Mouse (Mus musculus): ENCODE results near the gene Ergic2.

The Ergic2 gene

DNA sequence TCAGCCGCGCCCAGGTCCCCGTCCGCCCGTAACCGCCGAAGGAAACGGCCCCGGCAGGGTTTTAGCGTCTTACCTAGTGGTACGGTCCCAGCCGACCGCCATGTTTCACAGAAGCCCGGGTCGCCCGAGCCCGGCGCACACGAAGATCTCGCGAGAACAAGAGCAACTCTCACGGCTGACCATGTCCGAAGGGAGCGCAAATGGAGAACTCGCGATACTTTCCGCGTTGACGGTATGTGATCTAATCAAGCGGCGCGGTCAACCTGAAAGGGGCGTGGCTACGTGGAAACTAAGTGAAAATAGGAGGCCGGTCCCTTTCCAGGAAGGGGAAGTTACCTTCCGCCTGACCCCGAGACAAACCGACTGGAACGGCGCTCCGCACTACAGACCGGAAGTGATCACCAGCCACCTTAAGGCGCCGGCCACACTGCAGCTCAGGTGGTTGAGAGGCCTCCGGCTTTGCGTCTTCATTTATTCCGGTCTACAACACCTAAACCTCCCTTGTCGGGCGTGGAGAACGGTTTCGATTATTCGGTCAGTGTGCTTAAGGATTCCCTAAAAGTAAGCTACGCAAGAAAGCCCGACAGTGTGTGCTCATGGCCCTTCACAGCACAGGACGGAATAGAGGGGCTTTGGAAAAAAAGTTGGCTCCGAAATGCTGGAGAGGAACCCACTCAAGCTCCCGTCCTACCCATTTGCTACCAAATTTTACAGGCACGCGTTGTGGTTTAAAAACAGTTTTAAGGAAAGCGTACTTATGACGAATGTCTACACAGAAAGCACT lies at the start of gene Ergic2:
Gene Ergic2, minus strand, starts transcription at position 478 of the 784 bp plus-strand sequence.
- peak; percentile 98 for DNase-seq (ENCODE audit: low spot score)

DNA sequence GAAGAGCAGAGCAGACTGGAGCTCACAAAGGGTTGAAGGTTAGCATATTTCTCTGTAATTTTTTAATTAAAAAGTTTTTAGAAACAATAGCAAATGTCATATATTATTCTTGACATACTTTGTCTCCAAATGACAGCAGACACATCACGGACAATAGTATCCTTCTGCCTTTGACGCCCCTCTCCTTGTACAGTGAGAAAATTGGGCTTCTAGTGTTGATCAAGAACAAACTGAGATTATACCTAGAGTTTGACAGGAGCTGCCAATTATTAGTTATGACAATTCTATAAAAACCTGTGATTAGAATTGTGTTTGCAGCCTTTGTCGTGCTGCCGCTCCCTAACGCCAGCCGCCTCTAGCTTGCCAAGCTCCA lies 48.5 kb upstream of the Ergic2 start:
- DNase-seq (ENCODE audit: low spot score), result no peak

DNA sequence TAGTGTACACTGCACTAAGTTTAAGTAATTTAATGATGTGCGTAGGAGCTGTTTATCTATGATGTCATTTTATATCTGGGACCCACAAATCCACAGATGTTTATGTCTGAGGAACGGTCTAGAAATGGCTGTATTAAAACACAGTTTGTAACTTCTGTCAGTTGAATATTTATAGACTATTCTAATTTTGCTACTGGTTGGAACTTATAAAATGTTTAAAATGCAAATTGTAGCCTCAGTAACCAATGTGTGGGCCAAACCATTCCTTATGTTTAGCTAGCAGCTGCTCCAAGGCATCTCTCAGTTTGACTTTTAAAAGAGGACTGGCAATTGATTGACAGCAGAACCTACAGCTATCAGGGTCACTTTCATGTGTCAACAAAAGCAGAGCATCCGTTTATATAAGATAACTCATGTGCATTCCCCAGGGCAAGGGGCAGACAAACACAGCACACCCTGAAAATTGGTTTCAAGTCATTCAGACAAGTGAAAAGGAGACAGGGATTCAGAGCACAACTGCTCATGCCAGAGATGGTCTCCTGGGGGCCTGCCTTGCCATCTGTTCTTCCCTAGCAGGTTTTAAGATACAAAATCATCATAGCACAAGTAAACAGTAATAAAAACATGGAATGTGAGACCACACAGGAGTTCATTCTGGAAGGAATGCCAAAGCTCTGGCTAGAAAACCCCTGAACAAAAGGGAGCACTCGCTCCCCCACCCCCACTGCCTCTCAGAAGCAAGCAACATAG lies 48.0 kb upstream of the Ergic2 start:
- peak; percentile 76 for DNase-seq (ENCODE audit: low spot score)

DNA sequence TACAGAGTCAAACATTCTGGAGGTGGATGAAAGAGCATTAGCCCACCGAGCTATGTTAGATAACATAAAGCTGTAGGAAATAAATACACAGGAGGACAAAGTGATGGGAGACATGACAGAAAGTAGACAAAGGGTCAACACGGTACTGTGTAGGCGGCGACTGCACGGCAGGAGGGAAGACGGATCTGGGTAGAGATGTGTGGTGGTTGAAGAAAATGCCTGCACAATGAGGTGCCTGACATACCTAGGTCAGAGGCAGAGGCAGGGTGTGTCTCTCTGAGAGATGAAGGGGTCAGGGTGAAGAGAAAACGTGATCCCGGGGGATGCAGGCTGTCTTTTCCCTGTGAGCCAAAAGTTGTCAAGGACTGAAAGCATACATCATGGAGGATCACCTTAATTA lies 46.9 kb upstream of the Ergic2 start:
- DNase-seq (ENCODE audit: low spot score), result no peak

DNA sequence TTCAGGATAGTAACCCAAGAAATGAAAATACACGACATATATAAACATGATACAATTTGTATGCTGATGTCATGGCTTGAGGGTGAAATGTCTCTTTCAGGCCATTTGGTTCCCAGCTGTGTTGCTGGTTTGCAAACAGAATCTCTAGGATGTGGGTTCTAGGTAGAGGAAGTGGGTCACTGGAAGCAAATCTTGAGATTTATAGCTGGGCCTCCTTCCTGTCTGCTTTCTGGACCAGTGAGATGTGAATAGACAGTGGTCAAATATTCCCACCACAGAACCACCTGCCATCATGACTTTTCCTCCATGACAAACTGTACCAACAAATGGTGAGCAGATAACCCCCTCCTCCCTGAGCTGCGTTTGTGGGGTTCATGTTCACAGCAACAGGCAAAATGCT lies 45.6 kb upstream of the Ergic2 start:
- DNase-seq (ENCODE audit: low spot score), result no peak

- DNase-seq (ENCODE audit: low spot score), result no peak
Measured at GRCm38 (mm10) chr6:148256109-148256508, 43.9 kb upstream of the Ergic2 start.

DNA sequence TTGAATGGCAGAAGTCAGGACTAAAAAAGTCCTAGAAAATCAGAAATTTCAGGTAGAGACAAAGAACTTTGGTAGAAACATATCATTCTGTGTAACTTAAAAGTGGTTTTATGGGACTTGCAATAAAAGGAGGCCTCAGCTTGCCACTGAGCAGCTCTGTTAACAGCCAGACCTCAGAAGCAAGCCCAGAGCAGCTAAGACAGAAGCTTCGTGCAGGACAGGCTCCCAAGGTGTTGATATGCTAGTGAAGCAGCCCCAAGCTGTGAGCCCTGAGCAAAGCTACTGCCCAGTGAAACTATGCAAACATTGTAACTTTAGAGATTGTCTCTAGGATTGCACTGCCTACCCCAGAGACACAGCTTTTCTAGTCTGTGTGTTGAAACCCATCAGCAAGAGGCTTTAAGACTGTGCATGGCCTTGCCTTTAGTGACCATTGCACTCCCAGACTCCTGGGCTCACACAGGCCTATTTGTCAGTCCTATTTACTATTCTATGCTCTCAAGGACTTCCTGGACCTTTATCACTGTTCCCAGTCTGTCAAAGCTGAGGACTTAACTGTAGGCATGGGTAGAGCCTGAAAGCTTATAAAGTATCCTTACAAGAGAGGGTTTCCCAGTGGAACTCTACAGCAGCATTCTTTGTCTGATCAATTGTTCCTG lies 43.4 kb upstream of the Ergic2 start:
- peak; percentile 32 for DNase-seq (ENCODE audit: low spot score)

DNA sequence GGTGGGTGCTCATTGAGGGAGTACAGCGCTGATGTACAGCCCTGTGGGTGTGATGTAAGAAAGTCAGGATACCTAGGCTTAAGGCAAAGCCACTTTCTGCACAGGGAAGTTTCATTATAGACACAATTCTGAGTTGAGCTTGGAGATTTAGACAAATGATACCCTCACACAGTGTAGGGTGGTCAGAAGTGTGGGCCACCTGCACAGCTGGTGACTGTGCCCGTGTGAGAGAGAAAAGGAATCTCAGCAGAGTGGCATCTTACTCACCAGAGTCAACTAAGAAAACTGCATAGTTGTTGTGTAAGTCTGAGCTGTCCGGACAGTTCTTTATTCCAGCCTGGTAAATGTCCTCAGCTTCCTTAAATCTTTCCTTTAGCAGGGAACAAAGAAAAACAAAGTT lies 37.0 kb upstream of the Ergic2 start:
- DNase-seq (ENCODE audit: low spot score), result no peak

DNA sequence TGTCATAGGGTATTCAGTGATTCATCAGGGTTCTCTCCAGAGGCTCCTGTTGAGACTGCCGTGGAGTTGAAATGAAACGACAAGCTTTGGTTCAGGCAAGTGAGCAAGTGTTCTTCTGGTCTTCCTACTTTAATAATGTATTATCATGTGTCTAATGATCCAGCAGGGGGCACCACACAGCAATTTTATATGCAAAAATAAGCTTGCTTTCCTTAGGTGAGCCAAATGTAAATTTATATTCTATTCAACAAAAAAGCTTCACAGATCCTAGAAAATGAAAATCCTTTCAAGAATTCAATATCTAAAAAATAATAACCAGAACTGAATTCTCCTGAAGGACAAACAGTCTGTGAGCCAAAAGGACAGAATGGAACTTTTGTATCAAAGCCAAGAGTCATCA lies 36.5 kb upstream of the Ergic2 start:
- DNase-seq (ENCODE audit: low spot score), result no peak

DNA sequence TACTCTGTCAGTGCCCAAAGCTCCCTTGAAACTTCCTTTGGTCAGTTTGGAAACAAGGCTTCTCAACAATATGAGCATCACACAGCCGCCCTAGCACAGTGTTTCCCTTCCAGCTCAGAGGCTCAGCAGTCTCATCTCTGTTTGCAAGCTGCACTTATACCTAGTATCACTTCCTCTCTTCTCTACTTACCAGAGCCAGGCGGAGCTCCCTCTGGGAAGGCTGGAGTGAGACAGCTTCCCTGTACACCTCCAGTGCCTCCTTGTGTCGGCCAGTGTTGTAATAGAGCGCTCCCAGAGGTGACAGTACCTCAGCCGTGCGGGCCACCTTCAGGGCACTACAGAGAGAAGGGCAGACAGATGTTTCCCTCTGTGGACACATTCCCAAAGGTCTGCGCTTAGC lies 34.4 kb upstream of the Ergic2 start:
- DNase-seq (ENCODE audit: low spot score), result no peak

DNA sequence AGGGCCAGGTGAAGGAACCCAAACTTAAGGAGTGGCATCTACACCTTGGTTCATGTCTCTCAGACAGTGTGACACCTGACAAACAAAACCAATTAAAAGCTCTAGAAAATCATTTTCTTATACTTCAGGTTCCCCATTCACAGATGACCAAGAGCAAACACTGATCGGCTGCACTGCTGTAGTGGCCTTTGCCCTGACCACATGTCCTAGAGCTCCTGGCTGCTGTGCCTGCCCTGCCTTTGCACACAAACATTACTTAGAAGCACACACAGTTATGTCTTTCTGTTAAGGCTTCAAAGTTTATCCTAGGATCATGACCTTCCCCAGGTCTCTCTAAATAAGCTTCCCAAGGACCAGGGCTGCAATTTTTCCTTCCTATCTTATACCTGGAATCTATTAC lies 32.7 kb upstream of the Ergic2 start:
- DNase-seq (ENCODE audit: low spot score), result peak; percentile 49

DNA sequence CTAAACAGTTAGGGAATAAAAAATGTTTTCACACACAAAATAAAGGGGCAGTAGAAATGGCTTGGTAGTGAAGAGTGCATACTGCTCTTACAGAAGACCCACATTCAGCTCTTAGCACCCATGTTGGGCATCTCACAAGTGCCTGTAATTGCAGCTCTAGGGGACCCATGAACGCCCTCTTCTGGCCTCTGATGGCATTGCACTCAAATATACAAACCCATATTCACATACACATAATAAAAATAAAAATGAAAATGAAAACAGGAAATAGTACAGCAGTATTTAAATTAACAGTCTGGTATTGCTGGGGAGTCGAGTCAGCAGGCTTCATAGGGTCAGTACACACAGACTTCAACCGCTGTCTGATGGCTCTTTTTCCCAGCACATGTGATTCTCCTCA lies 30.1 kb upstream of the Ergic2 start:
- no peak for DNase-seq (ENCODE audit: low spot score)

GRCm38 (mm10) chr6:148241685-148242084 lies 29.5 kb upstream of the Ergic2 start:
- DNase-seq (ENCODE audit: low spot score), result no peak

DNA sequence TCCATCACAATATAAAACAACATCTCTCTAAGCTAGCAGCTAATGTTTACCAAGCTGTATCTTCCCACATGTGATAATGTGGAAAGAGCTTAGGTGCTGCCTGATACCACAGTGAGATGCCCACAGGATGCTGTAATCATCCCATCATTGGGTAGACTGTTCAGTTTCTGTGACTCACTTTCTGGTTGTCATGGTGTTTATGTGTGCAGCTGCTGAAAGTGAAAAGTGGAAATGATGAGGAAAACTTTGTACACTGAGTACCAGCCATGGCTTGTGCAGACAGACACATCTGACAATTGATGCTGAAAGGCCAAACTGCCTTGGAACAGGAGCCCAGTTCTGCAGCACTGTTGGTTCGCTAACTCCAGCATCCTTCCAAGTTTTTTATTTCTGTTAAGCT lies 27.1 kb upstream of the Ergic2 start:
- DNase-seq (ENCODE audit: low spot score), result no peak

GRCm38 (mm10) chr6:148237453-148237852 lies 25.3 kb upstream of the Ergic2 start:
- no peak for DNase-seq (ENCODE audit: low spot score)

DNA sequence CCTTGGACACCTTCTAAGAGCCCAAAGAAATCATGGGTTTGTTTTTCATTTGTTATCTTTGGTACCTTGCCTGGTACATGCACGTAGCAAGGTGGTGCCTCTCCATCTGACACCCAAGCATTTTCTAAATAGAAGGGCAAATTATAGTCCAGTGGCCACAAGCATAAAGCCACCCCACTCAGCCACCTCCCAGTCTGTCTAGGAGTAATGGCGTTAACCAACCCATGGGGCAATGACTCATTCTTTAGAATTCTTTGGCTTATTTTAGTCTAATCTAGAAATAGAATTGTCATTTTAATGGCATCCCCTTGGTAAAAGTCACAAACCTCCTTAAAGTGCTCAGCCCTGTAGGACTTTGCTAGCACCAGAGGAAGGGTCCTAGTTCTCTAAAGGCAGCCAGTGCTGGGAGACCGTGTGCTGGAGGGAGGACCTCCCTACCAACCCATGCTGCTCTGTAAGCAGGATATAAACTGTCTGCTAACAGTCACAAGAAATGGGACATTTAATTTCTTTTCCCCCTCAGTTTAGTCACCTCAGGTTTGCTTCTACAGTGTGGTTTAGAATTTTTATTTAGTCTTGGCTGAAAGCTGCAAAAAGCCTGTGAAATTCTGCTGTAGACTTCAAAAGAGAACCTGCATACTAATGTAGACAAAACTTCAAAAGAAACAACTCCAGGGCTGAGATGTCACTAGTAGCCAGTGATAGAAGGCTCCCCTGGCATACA lies 22.1 kb upstream of the Ergic2 start:
- DNase-seq (ENCODE audit: low spot score), result no peak

GRCm38 (mm10) chr6:148227542-148227941 lies 15.4 kb upstream of the Ergic2 start:
- no peak for DNase-seq (ENCODE audit: low spot score)

DNA sequence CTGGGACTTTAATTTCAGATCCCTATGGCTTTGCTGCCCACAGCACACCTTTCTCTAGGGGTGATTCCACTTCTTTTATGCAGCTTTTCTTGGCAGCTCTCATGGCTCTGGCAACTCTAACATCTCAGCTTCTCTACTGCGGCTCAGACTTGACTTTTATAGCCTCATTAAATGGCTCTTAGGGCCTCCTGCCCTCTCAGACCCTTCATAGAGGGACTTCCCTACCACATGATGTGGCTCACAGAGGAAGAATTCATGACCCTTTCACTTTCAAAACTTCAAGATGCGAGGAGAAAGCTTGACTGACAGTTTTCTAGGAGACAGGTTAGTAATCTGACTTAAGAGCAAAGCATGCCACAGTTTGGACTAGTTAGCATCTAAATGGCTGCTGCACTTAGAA lies 10.5 kb upstream of the Ergic2 start:
- DNase-seq (ENCODE audit: low spot score), result no peak

DNA sequence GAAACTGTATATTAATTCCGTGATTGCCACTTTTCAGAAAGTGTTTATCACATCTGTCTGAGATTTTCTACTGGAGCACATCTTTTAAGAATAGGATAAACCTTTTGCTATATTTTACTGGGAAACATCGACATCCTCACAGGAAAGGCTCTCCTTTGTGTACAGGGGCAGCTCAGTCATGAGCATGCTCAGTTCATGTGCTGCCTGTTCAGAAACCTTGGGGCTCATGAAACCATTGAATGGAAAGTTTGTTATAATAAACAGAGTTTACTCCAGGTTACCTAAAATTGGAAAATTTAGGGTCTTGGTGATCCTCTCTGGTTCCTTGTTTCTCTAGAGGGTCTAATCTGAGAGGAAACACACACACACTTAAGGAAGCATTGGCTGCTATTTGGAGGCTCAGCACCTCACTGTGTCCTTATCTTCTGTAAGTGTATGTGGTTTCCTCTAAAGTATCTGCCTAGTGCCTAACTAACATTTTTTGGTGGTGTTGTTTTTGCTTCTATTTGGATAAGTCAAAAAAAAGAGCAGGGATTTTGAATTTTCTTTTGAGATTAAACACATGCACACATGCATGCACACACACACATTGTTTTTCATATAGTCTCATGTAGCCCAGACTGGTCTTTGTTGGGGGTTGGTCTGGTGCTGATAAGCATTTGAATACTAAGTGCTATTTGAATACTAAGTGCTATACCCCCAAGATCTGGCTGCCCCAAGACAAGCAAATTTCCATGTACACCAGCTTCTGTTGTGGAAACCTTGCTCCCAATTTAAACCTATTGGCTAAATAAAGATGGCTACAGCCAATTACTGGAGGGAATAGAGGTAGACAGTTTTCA lies 6.3 kb upstream of the Ergic2 start:
- DNase-seq (ENCODE audit: low spot score), result no peak

- no peak for DNase-seq (ENCODE audit: low spot score)
Measured at GRCm38 (mm10) chr6:148216752-148217151, 4.6 kb upstream of the Ergic2 start.

DNA sequence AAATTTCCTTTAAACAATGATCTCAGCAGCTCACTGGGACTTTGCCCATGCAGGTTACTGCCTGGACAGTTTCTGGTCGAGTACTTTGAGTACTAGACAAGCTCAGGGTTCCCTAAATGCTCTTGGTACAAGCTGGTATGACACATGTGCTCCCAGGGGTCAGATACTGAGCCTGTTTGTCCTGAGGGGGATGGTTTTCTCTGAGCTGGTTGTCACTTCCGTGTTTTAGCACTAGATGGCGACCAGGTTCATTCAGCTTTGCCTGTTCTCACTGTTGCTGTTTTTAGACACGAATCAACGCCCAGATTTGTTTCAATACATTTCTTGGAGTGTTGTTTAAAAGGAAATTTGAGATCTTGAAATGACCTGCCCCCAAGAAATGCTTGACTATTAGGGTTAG lies 2.6 kb upstream of the Ergic2 start:
- peak; percentile 44 for DNase-seq (ENCODE audit: low spot score)

Measured in yolk sac, embryonic 10.5 days (tissue).